Mouse (Mus musculus) heart, adult 8-10 months (tissue): Measurements from ENCODE around the gene Plekhn1. TPM values are rescaled to one million over a fixed set of nuclear protein-coding genes. Genes with fewer than 3 reads are reported as not detected.

Experiments
- DNase-seq: peaks from one replicate; pipeline ENCODE4 v3.0.0; 2022; ENCODE audit warnings: low spot score
- total RNA-seq, 4 experiments: library from RNA; stranded (reverse); gene quantifications; 2 replicates each; pipeline ENCODE4 v1.2.4; 2022

The Plekhn1 gene
- total RNA-seq, 4 experiments from 2014 or later = 9.5 to 11.8 (median 10.9) TPM

DNA sequence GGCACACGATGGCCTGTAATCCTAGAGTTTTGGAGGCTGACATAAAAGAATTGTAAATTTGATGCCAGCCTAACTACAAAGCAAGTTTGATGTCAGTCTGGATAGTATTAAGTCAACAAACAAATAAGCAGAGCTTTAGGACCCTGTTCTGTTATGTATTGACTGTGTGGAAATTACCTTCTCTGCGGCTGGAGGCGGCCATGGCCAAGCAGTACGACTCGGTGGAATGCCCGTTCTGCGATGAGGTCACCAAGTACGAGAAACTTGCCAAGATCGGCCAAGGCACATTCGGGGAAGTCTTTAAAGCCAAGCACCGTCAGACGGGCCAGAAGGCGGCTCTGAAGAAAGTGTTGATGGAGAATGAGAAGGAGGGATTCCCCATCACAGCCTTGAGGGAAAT, 21.5 kb downstream of the Plekhn1 start:
- no peak for DNase-seq

DNA sequence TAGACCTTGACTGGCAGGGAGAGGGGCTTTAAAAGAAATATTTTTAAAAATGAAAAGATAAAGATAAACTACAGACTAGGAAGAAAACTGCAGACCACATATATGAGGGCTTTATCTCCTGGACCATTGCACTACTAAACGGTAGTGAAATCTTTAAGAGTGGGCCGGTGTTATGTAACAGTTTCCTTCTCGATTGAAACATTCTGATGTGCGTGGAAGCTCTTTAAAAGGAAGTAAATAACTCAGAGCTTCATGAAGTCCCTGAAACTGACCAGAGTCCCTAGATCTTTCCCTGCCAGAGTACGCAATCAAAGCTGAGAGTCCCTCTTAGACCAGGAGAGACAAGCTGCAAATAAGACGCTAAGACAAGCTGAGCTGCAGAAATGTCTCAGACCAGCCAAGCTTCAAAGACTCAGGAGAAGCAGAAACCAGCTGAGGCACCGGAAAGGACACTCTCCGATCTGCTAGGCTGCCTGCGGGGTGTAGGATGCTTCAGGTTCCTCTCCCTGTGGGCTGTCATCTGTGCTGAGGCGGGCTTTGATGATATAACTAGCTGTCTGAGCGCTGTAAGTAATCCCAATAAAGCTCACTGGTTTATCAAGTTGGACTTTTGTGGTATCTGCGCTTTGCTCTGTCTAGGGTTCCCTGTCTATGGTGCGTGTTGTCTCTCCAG, 24.6 kb downstream of the Plekhn1 start:
- DNase-seq = no peak

DNA sequence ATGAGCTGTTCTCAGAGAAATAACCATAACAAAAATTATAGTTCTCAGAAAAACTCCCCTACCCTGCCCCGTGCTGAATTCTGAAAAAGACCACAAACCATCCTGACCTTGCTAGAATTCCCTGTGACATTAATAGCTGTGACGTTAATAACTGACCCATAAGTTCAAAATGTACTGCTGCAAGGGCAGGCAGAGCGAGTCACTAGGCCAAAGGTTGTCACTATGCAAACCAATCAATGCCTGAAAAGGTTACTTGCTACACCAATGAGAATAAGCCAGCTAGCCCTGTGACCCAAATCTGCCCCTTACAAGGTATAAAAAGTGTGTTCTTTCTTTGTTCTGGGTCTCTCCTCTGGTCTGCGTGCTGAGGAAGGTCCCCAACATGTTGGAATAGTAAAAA, 25.8 kb downstream of the Plekhn1 start:
- DNase-seq = no peak

DNA sequence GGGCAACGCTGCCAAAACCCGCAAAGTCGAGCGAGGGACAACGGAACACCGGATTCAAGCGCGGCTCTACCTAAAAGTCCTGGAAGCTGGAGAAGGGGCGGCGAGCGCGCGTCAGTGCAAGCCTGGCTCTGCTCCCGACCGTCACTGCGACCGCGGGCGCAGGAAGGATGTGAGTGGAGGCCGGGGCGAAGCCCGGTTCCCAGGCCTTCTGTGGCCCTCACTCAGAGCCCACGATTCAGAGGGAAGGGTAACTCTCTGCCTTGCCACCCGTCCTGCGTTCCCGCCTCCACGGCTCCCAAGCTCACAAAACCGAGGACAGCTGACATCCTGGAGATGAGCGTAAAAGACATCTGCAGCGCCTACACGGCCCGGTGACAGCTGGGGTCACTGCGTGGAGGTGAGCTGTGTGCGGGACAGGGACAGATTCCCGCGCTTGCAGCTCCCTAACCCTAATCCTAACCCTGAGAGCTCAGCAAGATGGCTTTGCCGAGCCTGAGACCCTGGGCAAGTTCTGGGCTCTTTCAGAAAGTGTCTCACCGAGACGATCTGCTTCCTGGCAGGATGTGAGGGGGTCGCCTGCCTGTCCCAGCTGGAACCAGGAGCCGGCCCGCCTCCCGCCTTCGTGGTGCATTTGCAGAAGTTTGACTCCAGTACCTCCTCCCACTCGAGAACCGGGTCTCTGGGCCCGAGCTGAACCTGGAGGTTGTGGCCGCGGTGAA, 31.1 kb downstream of the Plekhn1 start:
- DNase-seq = no peak

DNA sequence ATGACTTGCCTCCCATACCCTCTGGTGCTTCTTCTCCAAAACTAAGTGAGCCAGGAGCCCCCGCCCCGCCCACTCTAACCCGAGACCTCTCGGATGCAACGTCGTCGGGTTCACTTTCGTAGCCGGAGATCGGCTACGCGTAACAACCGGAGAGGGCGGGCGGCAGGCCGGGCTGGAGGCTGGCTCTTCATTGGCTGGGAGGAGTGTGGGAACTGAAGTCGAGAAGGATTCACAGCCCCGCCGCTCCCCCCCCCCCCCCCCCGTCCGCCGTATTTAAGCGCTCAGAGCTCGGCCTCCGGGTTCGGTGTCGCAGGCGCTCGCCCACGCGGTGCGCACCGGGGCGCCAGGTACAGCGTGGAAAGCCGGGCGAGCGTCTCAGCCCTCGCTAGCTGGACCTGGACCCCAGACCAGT, 31.6 kb downstream of the Plekhn1 start, which contains the start of gene AW011738:
AW011738 (plus strand) TSS at position 304 of the 412 bp plus-strand sequence.
- DNase-seq = peak; percentile 79

DNA sequence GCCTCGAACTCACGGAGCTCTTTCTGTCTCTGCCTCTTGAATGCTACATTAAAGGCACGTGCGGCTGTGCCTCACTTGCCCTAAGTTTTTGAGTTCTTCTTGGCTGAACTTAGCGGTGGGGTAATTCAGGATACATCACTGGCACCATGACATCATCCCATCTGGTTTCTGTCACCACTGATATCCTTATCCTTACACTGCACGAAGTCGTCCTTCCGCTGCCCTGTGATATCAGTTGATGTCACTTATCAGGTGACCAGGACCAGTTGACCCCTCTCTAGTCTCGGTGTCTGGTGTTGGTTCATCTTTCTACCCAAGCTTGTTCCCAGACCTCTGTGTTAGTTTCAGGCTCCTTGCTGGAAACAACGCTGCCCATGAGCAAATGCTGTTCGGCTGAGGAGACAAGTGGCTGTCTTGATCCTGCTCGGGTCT, 32.2 kb downstream of the Plekhn1 start:
- no peak for DNase-seq

DNA sequence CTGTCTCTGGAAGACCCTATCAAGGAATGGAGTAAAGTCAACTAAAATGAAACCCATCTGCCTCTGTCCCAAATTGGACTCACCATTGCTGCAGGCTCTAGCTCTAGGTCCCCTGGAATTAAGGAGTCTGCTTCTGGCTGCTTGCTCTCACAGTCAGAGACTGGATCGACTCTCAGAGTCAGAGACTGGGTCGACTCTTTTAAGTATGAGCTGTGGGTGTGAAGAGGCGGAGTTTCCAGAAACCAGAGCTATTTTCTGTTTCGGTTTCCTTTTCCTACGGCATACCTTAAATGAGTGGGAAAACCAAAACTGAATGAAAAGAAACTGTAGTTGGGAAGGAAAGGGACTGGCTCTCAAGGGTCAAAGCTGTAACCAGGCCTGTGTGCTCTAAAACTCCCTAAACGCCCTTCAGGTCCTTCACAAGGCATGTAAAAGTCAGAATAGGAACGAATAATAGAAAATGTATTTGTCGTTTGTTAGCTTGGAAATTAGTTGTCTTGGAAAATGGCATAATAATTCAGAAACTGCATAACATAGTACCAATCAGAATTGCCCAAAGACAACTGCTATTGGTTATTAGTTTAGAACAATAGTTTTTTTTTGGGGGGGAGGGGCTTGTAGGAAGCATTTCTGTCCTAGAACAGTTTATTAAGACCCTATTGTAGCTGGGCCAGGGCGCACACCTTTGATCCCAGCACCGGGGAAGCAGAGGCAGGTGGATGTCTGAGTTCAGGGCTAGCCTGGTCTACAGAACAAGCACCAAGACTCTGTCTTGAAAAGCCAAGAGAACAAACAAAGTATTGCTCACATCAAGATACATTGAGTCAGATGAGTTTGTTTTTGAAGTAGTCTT, 33.8 kb downstream of the Plekhn1 start, which contains the start of gene Isg15:
Isg15 (minus strand) TSS at position 196 of the 853 bp plus-strand sequence.
- peak; percentile 58 for DNase-seq

DNA sequence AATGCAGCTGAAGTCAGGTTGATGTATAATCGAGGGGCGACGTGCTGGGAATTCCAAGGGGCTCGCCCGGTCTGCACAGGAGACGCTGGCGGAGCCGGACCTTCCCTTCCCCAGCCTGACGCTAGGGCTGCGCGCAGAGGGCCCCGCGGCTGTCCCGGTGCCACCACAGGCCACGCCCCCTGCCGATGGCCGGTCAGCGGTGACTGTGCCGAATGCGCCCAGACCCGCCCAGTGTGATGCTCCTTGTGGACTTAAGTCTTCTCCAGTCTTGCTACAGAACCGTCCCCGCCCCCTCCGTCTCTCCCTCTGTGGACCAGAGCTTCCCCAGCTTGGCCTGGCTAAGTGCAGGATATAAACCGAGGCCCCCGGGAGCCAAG, 36.8 kb downstream of the Plekhn1 start:
- peak; percentile 86 for DNase-seq

DNA sequence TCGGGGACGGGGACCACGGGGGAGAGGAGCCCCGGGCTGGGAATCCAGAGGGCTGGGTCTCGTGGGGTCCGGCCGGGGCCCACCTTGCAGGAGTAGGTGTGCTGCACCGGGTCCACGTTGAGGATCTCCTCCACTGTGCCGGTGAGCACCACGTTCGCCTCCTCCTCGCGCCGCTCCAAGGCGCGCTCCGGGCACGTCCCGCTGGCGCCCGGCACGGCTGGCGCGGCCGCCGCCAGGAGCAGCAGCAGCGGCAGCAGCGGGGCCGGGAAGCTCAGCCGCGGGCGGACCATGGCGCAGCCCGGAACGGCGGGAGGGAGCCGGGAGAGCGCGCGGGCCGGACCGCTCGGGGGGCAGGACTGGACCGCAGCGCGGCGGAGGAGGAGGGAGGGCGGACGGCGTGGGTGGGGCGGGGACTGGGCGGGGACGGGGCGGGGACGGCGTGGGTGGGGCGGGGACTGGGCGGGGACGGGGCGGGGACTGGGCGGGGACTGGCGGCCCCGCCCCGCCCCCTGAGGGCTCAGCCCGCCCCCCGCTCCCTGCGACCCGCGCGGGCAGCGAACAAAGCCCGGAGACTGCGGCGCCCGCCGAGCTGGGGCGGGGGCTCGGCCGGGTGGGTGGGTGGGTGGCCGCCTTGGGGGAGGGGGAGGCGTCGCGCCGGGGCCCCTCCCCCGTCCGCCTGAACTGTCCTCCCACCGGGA, 37.4 kb downstream of the Plekhn1 start, which contains the start of gene Agrn:
Agrn (minus strand) TSS at position 358 of the 698 bp plus-strand sequence.
- DNase-seq = no peak

DNA sequence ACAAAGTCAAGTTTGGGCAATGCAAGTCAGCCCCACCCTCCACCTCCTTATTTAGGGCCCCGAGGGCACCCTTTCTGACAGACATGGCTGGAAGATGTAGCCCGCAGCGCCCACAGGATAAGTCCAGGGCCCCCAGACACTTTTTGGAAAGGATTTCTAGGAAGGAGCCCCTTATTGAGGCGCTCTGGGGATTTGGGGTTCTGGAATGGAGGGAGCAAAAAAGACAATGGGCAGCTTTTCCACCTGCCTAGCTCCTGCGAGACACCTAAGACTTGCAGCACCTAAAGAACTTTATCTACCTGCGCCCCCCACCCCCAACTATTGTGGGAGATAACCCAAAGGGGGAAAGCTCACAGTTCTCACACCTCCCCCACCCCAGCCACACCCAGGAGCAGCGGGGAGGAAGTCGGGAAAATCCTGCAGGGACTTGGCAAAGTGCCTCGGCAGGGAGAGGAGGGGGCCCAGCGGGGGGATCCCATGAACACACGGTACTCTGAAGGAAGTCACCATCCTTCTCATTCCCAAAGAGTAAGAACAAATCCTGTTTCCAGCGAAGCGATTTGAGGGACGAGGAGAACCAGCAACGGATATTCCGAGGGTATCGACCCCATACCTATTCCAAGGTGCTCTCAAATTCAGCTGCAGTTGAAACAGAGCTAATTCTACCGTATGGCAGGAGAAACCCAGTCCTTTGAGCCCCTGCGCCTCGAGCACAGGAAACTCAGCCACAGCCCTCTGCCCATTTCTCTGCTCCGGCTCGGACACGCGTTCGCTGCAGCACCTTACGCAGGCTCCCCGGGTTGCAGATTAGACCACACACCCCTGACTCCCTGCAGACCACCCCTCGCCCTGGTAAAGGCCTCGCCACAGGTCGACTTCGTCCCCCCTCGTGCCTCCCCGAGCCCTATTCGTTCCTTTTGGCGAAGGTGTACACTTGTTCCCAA, 38.5 kb downstream of the Plekhn1 start:
- DNase-seq = no peak

DNA sequence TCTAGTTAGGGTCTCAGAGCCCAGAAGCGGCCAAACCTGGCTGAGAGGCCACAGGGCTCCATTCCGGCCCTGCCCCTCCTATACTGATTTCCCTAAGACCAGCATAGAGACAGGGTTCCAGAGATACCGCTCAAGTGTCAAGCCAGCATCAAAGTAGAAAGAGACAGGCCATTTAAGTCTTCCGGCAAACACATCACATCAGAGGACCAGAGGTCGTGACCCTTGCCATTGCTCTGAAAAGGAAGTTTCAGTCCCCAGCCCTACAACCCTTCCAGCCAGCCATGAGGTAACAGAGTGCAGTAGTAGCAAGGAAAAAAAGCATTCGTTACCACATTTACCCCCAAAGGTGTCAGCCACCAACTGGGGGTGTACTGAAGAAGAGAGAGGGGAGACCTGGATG, 40.3 kb downstream of the Plekhn1 start:
- DNase-seq = no peak

DNA sequence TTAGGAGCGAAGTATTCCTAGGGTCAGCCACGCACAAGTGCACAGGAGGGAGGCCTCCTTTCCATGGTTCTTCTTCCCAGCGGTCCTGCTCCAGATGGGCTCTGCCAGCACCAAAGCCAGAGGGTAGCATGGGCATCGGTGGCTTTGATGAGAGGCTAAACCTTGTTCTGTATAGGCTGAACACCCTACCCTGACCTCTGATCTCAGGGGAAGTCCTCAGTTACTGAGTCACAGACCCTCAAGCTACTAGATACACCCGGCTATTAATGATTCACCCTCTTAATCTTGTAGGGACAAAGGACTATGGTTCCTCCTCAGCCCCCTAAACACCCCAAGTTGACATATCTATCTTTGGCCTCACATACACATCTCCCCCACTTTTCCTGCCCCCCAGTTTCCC, 40.8 kb downstream of the Plekhn1 start:
- no peak for DNase-seq

DNA sequence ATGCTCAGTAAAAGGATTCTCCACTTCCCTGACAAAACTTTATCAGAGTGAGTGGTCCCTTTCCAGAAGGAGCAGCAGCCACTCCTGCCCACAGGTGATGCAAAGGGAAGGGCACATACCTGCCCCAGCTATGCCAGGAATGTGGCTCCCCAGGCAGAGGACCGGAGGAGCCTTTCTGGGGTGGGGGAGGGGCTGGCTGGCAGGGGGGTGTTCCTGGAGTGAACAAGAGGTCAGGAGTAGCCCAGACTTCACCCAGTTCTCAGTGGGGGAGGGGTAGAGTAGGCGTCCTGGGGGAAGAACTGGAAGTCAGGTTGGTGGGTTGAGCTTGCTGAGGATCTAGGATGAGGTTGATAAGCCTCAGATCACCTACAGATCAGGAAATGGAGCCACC, 41.5 kb downstream of the Plekhn1 start:
- no peak for DNase-seq

DNA sequence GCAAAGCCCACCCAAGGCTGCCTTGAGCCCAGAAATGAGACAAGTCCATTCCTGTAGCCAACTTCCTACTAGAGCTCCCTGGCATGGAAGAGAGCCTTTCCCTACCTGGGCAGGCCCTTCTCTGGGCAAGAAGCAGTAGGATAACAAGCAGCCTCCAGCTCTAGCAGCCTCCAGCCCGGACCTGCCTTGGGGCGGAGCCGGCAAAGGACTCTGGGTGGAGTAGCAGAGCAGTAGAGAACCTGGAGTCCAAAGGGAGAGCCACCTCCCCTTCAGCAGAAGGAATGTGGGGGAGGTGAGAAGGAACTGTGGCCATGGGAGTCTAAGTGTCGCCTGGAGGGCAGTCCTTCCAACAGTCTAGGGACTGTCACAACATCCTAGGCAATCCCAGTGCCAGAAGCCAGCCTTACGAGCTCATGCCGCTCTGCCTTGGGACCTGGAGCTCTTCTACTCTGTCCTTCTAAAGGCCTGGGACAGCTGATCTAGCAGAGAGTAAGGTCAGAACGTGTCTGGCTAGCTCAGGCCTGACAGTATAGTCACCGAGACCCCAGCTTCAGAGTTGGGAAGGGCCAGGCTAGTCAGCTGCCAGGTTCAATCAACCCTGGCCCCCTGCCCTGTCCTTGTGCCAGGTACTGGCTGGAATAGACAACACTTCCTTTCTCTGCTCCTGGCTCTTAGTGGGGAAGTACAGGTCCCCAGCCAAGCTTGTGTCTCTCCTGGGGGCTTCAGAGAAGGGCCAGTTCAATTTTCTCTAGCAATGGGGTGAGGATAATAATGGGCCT, 42.0 kb downstream of the Plekhn1 start:
- DNase-seq = no peak

DNA sequence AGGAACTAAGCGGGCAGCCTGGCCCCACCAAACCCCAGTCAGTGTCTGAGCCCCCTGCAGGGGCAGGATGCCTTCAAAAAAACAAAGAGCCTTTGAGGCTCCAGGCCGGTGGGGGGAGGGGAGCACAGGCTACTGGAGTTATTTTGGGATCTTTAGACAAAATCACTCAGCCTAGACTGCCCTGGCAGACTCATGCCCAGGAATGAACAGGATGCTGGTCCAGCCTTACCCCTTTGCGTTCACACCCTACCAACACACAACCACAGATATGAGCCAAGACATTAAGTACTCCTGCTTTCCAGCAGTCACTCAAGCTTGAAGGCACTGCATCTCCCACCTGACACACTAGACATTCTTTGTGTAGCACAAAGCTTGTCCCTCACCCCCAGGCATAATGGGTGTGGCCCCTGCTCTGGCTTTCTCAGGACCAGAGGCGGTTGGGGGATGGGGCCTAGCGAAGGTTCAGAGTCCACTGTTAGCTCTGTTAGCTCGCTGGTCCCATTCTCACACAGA, 45.8 kb downstream of the Plekhn1 start:
- DNase-seq = no peak

DNA sequence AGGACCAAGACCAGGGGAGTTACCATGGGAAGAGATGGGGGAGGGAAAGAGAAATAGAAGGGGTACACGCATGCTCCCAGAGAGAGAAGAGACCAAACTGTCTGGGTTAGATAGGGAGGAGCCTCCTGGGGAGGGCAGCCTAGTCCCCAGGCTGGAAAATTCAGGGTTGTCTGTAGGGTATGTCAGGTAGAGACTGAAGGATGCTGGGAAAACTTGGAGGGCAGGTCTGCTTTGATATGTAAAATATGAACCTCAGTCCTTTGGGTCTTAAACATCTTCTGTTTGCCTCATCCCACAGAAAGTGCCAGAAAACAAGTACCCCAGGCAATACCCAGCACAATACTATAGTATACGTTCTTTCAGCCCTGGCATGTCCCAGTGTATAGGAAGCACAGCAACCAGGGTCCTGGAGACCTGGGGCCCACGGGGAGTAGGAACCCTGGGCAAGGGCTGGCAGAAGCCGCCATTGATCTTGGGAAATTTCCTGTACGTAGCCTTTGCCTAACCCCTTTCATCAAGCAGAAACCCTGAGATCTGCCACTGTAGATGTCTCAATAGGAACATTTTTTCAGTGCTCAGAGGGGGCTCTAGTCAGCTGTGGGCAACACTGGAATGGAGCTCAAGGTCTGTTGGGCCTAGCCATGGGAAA, 46.4 kb downstream of the Plekhn1 start:
- DNase-seq = no peak

DNA sequence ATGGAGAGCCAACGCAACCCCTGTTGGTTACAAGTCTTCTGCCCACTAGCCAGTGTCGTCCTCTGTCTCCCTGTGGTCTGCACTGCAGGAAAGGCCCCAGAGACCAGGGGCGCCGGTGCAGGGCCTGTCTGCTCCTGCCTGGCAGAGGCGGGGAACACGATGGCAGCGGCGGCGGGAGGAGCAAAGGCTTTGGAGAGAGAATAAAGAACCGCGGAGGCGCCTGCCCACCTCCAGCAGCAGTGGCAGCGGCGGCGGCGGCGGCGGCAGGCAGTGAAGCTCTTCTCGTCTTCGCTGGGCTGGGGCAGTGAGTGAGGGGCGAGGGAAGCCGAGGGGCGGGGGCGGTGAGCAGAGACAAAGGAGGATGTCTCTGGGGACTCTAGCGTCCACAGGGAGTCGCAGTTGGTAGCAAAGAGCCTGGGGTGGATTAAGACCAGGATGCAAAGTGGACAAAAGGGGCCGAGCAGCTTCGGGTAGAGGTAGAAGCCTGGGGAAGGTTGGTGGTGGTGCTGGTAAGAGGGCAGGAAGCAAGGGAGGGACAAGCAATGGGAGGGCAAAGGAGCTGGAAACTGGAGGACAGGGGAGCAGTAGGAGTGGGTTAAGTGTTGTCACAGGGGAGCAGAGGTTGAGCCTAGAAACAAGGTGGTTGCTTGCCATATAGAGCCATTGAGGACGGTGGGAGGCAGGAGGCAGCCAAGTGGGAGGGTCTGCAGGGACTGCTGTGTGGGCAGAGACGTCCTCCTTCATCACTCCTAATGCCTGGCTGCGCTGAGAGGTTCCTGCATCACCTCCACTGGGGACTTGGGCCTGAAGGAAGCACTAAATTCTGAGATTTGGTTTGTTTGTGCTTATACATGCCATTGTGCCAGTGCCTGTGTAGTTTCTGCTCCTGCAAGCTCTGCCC, 48.5 kb downstream of the Plekhn1 start:
- no peak for DNase-seq

DNA sequence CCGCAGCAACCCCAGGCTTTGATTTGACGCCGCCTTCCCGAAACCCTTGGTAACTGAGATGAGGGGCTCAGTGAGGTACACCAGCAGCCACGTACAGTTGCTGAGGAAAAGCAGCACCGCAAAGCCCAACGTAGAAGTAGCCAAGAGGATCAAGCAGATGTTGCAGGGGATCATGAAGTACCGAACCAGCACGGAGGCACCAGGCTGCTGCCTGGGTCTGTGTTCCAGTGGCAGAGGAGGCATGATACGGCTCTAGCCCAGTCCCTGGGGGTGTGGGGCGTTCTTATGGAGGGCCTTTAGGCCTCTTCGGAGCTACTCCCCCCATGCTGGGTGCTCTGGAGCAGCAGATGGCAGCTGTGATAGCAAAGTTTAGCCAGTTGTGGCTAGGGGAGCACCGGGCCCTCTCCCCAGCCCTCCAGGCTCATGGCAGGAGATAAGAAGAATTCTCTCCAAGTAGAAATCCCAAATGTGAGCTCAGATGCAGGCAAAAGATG, 49.2 kb downstream of the Plekhn1 start:
- no peak for DNase-seq
